Mouse (Mus musculus) olfactory bulb, adult 2 months (tissue): Measurements from ENCODE around the gene Haghl.

Source experiments
- CTCF ChIP-seq: fragments of 200-500 bp; IDR thresholded peaks from 2 replicates; pipeline ENCODE4 v1.5.1; 2012; ENCODE audit warnings: low read depth, mild to moderate bottlenecking, low read length, moderate library complexity; ENCODE audit not compliant: insufficient read depth
- POLR2A ChIP-seq: fragments of 200-500 bp; IDR thresholded peaks from 2 replicates; pipeline ENCODE4 v1.6.1; 2012; ENCODE audit warnings: mild to moderate bottlenecking, low read depth, low read length, moderate library complexity; ENCODE audit not compliant: insufficient read depth

DNA sequence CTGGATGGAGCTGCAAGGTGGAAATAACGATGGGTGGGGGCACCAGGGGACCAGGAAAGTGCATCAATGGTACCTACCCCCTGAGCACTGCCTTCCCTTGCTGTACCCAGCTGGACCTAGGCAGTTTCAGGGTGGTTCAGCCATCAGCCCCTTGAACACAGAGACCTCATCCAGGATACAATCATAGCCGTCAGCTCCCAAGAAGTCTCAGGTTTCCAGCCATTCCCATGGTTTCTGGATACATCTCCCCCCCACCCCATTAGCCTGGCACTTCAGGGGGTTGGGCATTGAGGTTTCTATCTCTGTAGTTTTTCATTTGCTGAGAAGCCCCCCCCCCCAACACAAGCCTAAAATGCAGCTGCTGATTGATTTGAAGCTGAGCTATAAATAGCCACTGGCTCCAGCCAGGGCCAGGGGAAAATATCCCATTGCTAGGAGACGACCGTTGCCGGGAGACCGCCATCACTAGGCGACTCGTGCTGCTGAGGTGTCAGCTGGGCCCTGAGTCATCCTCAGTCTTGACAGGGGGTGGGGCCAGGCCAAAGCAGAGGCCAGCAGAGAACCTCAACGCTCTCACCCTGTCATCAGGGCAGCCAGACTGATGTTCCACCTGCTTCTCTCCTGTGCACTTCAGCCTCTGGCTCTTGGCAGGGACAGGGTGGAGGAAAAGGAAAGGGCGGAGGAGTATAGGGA is 17.5 kb upstream of the Haghl start:
- TF ChIP-seq CTCF = no peak
- TF ChIP-seq POLR2A = no peak
